Comparison of ENCODE assay signal across 8 mouse cellular contexts in genomic region chr5:124531583-124531930, GRCm38 (mm10). TPM values are rescaled to one million over a fixed set of nuclear protein-coding genes. Genes with fewer than 3 reads are reported as not detected.
DNase-seq lines count a peak whose midpoint lies in the region; ATAC-seq and TF ChIP-seq lines count a peak whose summit lies in the region.

No protein-coding gene starts in this region.

- peak overlapping the region; percentile 95 for H3K4me3 ChIP-seq in kidney, adult 2 months (ENCODE audit: insufficient read depth, low read depth, low read length)
- H3K4me3 ChIP-seq in hindbrain, embryonic 12.5 days, result peak overlapping the region; percentile 81
- peak overlapping the region; percentile 71 for H3K4me3 ChIP-seq in midbrain, embryonic 11.5 days (ENCODE audit: low read depth, low read length)

- DNase-seq in kidney, adult 2 months, result no peak
- no peak for DNase-seq in kidney, adult 8-10 months
- no peak for DNase-seq in Patski (ENCODE audit: low read depth, low spot score)
- DNase-seq in midbrain, embryonic 11.5 days (ENCODE audit: low spot score, missing footprints), result no peak
- no peak for DNase-seq in ovary, postnatal 36 days (ENCODE audit: low spot score)
- DNase-seq in left cerebral cortex, postnatal 14 days (ENCODE audit: low spot score in 2 of 2), result no peak
- no peak for DNase-seq in ovary, adult 18-20 months (ENCODE audit: low spot score)

- WGBS in kidney, adult 2 months, result 22% methylated on average over 14 of the region's 14 CpGs
- whole genome bisulfite sequencing in hindbrain, embryonic 12.5 days, result 9% methylated on average over 14 of the region's 14 CpGs
- WGBS in midbrain, embryonic 11.5 days, result 11% methylated on average over 14 of the region's 14 CpGs

- TF ChIP-seq POLR2A in kidney, adult 2 months (IDR thresholded peaks at IDR 0.05; ENCODE audit: low read depth, low read length), result no peak

- no peaks in the 10 kb centered on the region for H3K36me3 ChIP-seq in kidney, adult 2 months (ENCODE audit: control insufficient read depth, insufficient read depth, low read length)
- no peaks in the 10 kb centered on the region for H3K36me3 ChIP-seq in hindbrain, embryonic 12.5 days
- H3K36me3 ChIP-seq in midbrain, embryonic 11.5 days (ENCODE audit: control insufficient read depth, insufficient read depth, low read length), result no peaks in the 10 kb centered on the region

- intact Hi-C loops in left cerebral cortex, postnatal 14 days (cut with DNase I), result loop anchor here (5.0 kb wide), 1 partner anchor 49 kb away; the partner anchor contains the start of gene Snrnp35

- no peaks in the 10 kb centered on the region for H3K9me3 ChIP-seq in hindbrain, embryonic 12.5 days (replicated peaks)
- no peaks in the 10 kb centered on the region for H3K9me3 ChIP-seq in midbrain, embryonic 11.5 days (ENCODE audit: control insufficient read depth, low read length)

- H3K4me2 ChIP-seq in hindbrain, embryonic 12.5 days (replicated peaks), result peak overlapping the region; percentile 73
- H3K4me2 ChIP-seq in midbrain, embryonic 11.5 days, result peak overlapping the region; percentile 61

- POLR2A ChIA-PET in Patski (lab: Charles Lee), result interaction anchor here (0.6 to 1.6 kb wide), 9 partner anchors 8 to 554 kb away, joined by 3 to 5 read pairs (median 3); no protein-coding TSS in a partner anchor

- in situ Hi-C loops in Patski (cut with MboI; ENCODE audit: low pct_unique_long_range_greater_than_20kb), result loop anchor here (5.0 kb wide), 1 partner anchor 94 kb away; the partner anchor contains the start of gene Kmt5a

- no peaks in the 10 kb centered on the region for H3K27me3 ChIP-seq in kidney, adult 2 months (replicated peaks; ENCODE audit: control insufficient read depth, insufficient read depth, low read length)
- H3K27me3 ChIP-seq in Patski, result no peaks in the 10 kb centered on the region
- 0 out of 2 replicates have a peak, but pooled peaks cover 3% of the 10 kb centered on the region for H3K27me3 ChIP-seq in hindbrain, embryonic 12.5 days
- H3K27me3 ChIP-seq in midbrain, embryonic 11.5 days (ENCODE audit: control insufficient read depth, insufficient read depth, low read length), result no peaks in the 10 kb centered on the region

- CTCF ChIA-PET in Patski (lab: Charles Lee), result interaction anchor here (0.8 to 1.5 kb wide), 6 partner anchors 9 to 99 kb away, joined by 3 to 4 read pairs (median 4); no protein-coding TSS in a partner anchor

- no peak for TF ChIP-seq CTCF in kidney, adult 2 months (conservative IDR thresholded peaks at IDR 0.05; ENCODE audit: insufficient read depth, insufficient read length, low read depth, low read length)
- no peak for TF ChIP-seq CTCF in Patski (IDR thresholded peaks at IDR 0.05)

- H3K27ac ChIP-seq in kidney, adult 2 months (ENCODE audit: insufficient read depth, low read depth, low read length), result peak overlapping the region; percentile 51
- H3K27ac ChIP-seq in hindbrain, embryonic 12.5 days, result peak overlapping the region; percentile 85
- H3K27ac ChIP-seq in midbrain, embryonic 11.5 days (ENCODE audit: low read depth, low read length), result peak overlapping the region; percentile 57

- H3K4me1 ChIP-seq in kidney, adult 2 months (ENCODE audit: control insufficient read depth, insufficient read depth, low read length), result peaks cover 9% of the 10 kb centered on the region; the same call in 1 of the 2 replicates
- H3K4me1 ChIP-seq in hindbrain, embryonic 12.5 days, result peaks cover 38% of the 10 kb centered on the region
- peaks cover 27% of the 10 kb centered on the region for H3K4me1 ChIP-seq in midbrain, embryonic 11.5 days (ENCODE audit: control insufficient read depth, insufficient read depth, low read length)

- peak; percentile 11 for ATAC-seq in Patski
- peak; percentile 51; the same call in 1 of the 2 replicates for ATAC-seq in hindbrain, embryonic 12.5 days (ENCODE audit: low FRiP score)
- no peak; the same call in 1 of the 2 replicates for ATAC-seq in midbrain, embryonic 11.5 days (ENCODE audit: low FRiP score)

- H3K9ac ChIP-seq in hindbrain, embryonic 12.5 days, result peak overlapping the region; percentile 75
- H3K9ac ChIP-seq in midbrain, embryonic 11.5 days (ENCODE audit: low read length), result peak overlapping the region; percentile 74

RNA-seq across cellular contexts. Expression of gene Rilpl1, which starts 0.4 kb away (rescaled TPM):
- polyA plus RNA-seq in kidney, adult 2 months (2012; rRNA removed), result 10.4 and 12.5 TPM in 2 replicates
- 98.2 TPM for polyA plus RNA-seq in Patski (2021)
- polyA plus RNA-seq in hindbrain, embryonic 12.5 days (2016; fragmentation: Nextera tagmentation; extraction: Ambion mirVana), result 18.9 and 20.9 TPM in 2 replicates
- 17.7 and 21.7 TPM in 2 replicates for polyA plus RNA-seq in midbrain, embryonic 11.5 days (2014; fragmentation: Nextera tagmentation; extraction: Ambion mirVana)
- 10 to 100 TPM; 42.5 to 57.5 TPM for total RNA-seq in left cerebral cortex, postnatal 14 days (2021)

RNA-seq across cellular contexts. Expression of gene Tmed2, which starts 8.9 kb away (rescaled TPM):
- 97.9 and 128 TPM in 2 replicates for polyA plus RNA-seq in kidney, adult 2 months (2012; rRNA removed)
- polyA plus RNA-seq in Patski (2021), result 361 TPM
- 418 and 446 TPM in 2 replicates for polyA plus RNA-seq in hindbrain, embryonic 12.5 days (2016; fragmentation: Nextera tagmentation; extraction: Ambion mirVana)
- 490 and 523 TPM in 2 replicates for polyA plus RNA-seq in midbrain, embryonic 11.5 days (2014; fragmentation: Nextera tagmentation; extraction: Ambion mirVana)
- total RNA-seq in left cerebral cortex, postnatal 14 days (2021), result 100 to 1,000 TPM; 103 to 104 TPM

RNA-seq across cellular contexts. Expression of gene Ddx55, which starts 21.1 kb away (rescaled TPM):
- 7.4 and 8.9 TPM in 2 replicates for polyA plus RNA-seq in kidney, adult 2 months (2012; rRNA removed)
- 24.5 TPM for polyA plus RNA-seq in Patski (2021)
- 18.0 and 19.1 TPM in 2 replicates for polyA plus RNA-seq in hindbrain, embryonic 12.5 days (2016; fragmentation: Nextera tagmentation; extraction: Ambion mirVana)
- 13.2 and 15.0 TPM in 2 replicates for polyA plus RNA-seq in midbrain, embryonic 11.5 days (2014; fragmentation: Nextera tagmentation; extraction: Ambion mirVana)
- total RNA-seq in left cerebral cortex, postnatal 14 days (2021), result 10 to 100 TPM; 20.5 to 26.3 TPM

RNA-seq across cellular contexts. Expression of gene Eif2b1, which starts 47.4 kb away (rescaled TPM):
- polyA plus RNA-seq in kidney, adult 2 months (2012; rRNA removed), result 20.5 and 23.6 TPM in 2 replicates
- polyA plus RNA-seq in Patski (2021), result 47.7 TPM
- 66.0 and 69.5 TPM in 2 replicates for polyA plus RNA-seq in hindbrain, embryonic 12.5 days (2016; fragmentation: Nextera tagmentation; extraction: Ambion mirVana)
- polyA plus RNA-seq in midbrain, embryonic 11.5 days (2014; fragmentation: Nextera tagmentation; extraction: Ambion mirVana), result 84.6 and 87.3 TPM in 2 replicates
- 10 to 100 TPM; 41.7 to 42.0 TPM for total RNA-seq in left cerebral cortex, postnatal 14 days (2021)

RNA-seq across cellular contexts. Expression of gene Gtf2h3, which starts 47.4 kb away (rescaled TPM):
- 34.5 and 35.1 TPM in 2 replicates for polyA plus RNA-seq in kidney, adult 2 months (2012; rRNA removed)
- 45.0 TPM for polyA plus RNA-seq in Patski (2021)
- polyA plus RNA-seq in hindbrain, embryonic 12.5 days (2016; fragmentation: Nextera tagmentation; extraction: Ambion mirVana), result 65.6 and 71.0 TPM in 2 replicates
- 73.0 and 85.9 TPM in 2 replicates for polyA plus RNA-seq in midbrain, embryonic 11.5 days (2014; fragmentation: Nextera tagmentation; extraction: Ambion mirVana)
- total RNA-seq in left cerebral cortex, postnatal 14 days (2021), result 10 to 100 TPM; 26.2 to 30.8 TPM
